ENCODE assay signal across 13 mouse cellular contexts in the genomic region with DNA sequence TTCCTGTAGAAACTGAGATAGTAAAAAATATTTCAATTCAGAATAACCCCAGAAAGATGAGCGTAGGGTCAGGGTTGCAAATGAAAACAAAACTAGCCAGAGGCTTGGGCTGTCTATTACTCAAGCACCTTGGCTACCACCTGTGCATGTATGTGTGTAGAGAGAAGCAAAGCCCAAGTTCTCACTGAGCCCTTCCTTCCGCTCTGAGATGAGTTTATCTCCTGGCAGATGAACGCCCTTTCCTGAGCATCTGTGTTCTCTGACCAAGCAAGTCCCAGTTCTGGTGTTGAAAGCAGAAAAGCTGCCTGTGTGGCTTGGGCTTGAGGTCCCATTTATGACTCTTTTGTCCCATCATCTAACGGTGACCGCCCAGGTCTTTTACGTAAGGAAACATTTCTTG.
"Had no signal": no experiment of that assay in that cellular context is flagged by ENCODE, and none has a peak within 500 bp of the region (broad histone marks: within the 10 kb centered on the region; RNA-seq: fewer than 3 reads in every experiment).

No protein-coding gene starts in this region.

- DNase-seq: gastrocnemius, postnatal 14 days; gastrocnemius, postnatal 36 days; heart, adult 18-20 months; heart, postnatal 10 days; kidney, adult 11 months; kidney, adult 2 months; kidney, adult 9 months; kidney, postnatal 14 days; kidney, postnatal 36 days; layer of hippocampus, adult 9-11 months; layer of hippocampus, postnatal 36 days; left cerebral cortex, postnatal 4 days; lung, adult 18-20 months had no signal
